Mouse (Mus musculus) 3T3-L1 (cell line): ENCODE results near the gene Uqcc3.
A peak's percentile ranks its signal among the peaks of the same experiment; 100 is the strongest.
"Not testable (repeated sequence)": the region's sequence is repeated elsewhere in the genome, so short reads cannot be mapped to it uniquely, and the experiment has no call there.

Experiments used
- DNase-seq: peaks from one replicate; pipeline ENCODE4 v3.0.0-alpha.2; 2015; ENCODE audit warnings: low read depth, low spot score

Gene Uqcc3

DNA sequence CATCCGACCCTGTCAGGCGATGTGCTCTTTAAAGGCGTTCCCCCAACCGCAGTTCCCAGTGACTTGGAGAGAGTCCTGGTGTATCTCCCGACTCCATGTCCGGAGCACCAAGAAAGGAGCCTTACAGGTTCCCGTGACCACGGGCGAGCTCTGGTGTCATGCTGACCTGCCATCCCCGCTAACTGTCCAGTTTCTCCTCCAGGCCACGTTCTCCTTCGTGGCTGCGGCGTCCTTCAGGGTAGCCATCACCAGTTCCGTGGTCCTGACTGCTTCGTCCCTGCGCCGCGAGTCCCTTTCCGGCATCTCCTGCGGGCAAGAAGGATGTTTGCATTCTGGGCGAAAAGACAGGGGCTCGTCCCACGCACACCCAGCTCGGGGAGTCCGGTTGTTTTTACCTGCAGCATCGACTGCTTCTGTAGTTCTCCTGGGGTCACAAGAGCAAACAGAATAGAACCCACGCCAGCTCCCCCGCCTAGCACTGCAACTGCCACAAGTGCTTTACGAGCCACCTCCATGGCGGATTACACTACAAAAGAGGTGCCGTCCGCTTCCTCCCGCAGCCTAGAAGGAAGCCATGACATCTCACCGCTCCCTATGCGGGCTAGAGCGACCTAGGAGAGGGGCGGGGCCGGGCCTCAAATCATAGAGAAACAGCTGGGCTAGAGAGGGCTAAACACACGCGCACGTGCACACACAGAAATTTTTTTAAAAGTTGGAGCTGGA is at the start of gene Uqcc3:
Gene Uqcc3, minus strand, starts transcription at position 613 of the 723 bp plus-strand sequence.
- DNase-seq, result peak; percentile 94

DNA sequence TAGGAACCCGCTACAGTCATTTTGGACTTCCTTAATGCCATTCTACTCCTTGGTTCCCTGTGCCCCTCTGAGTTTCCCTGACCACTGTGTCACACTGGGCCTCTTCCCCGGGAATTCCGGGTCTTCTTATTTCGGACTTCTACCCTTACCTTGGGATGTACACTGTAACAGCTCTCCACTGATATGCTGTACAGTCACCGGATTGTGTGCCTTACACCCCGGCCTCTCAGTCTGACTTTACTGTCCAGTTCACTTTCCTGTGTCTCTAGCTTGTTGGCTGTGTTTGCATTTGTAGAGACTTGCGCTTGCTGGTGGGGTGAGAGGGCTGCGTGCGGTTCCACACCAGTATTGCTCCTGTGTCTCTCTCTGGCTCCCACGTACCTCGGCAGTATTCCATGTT is 49.4 kb upstream of the Uqcc3 start:
- DNase-seq, result peak; percentile 55

DNA sequence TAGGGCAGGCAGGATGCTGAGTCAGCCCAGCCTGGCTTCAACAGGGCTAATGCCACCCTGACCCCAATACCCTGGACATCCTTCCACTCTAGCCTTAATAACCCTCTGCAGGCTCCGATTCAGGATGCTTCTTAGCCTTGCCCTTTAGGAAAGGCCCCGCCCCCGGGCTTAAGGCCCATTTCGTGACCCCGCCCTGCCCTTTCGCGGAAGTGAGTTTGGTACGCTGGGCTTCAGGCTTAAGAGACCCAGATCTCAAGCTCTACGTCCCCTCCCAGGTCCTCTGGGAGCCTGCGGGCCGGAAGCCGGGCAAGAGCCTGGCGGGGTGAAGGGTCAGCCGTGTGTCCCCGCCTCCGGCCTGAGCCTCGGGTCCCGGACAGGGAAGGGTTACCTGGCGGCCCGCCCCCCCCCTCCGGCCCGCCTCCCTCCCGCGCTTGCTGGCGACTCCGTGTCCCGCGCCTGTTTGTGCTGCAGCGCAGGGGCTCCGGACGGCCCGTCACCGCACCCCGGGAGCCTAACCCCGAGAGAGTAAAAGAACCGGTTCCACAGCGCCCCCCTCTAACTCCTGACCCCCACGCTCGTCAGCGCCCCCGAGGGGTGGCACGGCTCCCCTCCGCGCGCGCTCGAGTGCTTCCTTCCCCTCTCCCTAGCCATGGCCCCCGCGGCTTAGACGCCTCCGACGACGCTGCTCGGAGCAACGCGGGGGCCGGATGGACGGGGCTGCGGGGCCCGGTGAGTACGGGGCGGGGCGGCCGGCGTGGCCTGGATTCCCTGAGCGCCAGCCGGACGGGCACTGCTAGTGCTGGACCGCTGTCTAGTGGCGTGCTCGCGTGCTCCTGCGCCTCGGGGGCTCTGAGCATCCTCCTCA is 48.7 kb upstream of the Uqcc3 start, which contains the start of the genes Rom1 and Eml3:
Gene Rom1, minus strand, starts transcription at position 133 of the 865 bp plus-strand sequence.
Gene Eml3, plus strand, starts transcription at position 329 of the 865 bp plus-strand sequence.
- DNase-seq, result peak; percentile 85

DNA sequence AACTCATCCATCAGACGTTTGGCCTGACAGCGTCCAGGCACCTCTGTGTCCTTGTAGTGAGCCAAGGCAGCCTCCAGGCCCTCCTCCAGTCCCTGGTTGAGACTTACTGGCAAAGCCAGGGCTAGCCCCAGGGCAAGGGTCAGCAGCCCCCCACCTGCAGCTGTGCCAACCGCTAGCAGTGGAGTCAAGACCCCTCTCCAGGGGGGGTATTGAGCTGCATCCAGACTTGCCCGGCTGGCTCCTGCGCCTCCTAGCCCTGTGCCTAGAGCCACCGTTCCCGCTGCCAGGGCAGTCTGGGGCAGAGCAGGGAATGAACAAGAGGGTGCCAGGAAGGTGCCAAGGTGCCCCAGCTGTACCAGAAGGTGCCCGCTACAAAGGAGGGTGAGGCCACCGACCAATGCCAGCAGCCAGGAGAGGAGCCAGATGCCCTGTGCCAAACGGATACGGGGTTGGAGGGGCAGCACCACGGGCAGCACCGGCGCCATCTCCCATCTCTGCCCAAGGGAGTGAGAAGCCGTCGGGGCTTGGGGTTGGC is 48.0 kb upstream of the Uqcc3 start:
- no peak for DNase-seq

DNA sequence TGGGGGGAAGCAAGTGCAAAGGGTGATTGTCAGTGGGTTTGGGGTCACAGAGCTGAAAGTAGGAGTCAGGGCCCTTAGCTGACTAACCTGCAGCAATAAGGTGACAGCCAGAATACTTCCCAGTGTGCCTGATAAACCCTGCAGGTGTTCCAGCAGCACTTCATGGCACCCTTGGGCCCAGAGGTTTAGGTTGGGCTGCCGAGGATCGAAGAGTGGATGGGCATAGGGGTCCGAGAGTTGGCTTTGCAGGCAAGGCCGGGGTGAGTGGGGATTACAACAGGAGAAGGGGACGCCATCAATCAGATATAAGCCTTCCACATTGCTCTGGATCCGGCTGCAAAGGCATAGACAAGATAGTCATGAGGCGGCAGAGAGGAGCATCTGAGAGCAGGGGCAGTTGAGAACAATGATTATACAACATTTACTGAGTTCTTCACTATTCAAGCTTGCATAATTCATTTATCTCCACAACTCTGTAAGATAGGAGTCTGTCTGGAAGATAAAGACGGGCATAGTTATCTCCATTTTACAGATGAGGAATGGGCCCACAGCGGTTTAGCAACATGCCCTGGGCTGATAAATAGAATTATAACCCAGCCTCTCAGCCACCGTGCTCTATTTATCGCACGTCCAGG is 47.3 kb upstream of the Uqcc3 start:
- DNase-seq, result no peak

DNA sequence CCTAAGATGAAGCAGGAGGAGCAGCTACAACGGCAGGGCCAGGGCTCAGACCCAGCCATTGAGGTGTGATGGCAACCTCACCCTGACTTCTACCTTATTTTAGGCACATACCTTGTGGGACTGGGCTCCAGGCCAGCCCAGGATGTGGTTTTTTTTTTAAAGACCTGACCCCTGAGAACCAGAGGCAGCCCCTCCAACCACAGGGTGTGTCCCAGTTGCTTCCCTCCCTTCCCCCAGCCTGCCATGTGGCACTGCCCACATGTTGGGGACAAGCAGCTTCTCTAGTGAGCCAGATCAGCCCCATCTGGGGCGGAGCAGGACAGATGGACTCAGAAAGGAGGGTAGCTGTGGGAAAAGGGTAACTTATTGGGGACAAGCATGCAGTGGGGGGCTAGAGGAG is 46.0 kb upstream of the Uqcc3 start:
- DNase-seq, result no peak

DNA sequence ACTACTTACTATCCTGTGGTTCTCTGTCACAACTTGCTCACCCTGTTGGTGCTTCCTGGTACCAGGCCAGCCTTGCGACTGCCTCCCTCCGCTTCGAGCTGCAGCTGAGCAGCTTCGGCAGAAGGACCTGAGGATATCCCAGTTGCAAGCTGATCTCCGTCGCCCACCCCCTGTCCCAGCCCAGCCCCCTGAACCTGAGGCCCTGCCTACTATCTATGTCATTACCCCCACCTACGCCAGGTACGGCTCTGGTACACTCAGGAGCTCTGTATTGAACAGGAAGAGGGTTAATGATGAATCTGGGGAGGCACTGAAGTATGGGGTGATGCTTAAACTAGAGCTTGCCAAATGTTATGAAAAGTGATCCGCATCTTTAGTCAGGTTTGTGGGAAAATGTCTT is 41.0 kb upstream of the Uqcc3 start:
- DNase-seq, result no peak

DNA sequence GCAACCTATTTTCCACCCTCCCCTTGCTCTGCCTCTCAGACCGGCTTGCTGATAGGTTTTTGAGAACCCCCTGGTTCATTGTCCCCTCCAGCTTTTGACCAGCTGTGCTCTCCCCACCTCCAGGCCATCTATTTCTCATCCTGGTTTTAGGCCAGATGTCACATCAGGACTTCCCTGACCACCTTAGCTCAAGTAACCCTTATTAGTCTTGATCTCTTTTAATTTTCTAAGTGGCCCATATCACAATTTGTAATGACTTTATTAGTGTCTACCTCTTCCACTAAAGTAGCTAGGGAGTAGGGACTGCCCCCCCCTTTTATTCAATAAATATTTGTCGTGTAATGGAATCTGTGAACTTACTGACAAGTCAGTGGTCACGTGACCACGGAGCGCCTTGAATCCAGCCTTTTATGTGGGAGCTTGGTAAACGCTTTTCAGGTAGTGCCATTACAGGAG is 40.1 kb upstream of the Uqcc3 start:
- DNase-seq, result peak; percentile 80

DNA sequence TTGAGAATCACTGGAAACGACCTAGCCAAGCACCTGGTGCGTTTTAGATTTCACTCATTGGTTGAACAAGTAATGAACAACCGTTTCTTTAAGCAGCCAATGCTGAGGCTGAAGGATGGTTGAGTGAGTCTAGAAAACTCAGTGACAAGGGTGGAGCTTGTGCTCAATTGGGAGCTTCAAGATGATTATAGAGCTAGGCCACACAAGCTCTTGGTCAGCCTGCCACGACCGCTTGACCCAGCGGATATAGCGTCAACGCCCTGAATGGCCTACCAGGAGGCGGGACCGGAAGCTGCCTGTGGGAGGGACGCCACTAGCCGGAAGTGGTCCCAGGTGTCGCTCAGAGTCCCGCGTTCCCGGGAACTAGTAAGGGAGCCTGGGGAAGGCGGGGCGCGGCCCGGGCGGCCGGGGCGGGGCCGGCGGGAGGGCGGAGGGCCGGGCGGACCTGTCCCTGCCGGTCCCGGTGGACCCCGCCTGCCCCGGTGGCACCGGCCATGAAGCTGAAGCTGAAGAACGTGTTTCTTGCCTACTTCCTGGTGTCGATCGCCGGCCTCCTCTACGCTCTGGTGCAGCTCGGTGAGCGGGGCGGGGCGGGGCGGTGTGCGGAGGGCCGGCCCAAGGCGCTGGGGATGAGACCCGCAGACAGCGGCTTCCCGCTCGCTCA is 39.5 kb upstream of the Uqcc3 start, which contains the start of gene B3gat3:
Gene B3gat3, plus strand, starts transcription at position 302 of the 664 bp plus-strand sequence.
- DNase-seq, result peak; percentile 98

DNA sequence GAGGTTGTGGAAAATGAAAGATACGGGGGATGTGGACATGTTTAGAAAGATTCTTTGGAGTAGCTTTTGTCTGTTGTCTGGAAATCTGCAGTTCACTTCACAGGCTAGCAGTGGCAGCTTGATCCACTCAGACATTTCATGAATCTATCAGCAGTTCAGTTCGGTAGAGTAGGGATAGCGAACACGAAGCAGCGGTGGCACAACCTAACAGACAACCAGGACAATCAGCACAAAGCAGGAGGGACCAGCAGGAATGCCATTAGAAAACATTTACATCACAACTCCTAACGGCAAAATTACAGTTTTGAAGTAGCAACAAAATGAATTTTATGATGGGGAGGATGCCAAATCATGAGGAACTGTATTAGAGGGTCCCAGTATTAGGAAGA is 39.0 kb upstream of the Uqcc3 start:
- peak; percentile 17 for DNase-seq

DNA sequence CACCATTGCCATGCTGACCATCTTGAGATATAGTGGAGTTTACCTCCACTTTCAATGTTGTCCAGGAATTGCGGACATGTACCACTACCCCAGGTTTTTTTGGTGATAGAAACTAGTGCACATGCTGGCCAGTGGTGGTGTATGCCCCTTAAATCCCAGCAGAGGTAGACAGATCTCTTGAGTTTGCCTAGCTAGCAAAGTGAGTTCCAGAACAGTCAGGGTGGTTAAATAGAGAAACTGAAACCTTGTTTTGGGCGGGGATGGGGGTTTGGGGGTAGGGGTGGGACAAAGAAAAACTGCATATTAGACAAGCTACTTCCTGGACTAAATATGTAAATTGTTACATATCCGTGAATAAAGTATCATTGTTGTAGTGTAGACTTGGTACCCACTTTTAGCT is 38.3 kb upstream of the Uqcc3 start:
- DNase-seq, result no peak

DNA sequence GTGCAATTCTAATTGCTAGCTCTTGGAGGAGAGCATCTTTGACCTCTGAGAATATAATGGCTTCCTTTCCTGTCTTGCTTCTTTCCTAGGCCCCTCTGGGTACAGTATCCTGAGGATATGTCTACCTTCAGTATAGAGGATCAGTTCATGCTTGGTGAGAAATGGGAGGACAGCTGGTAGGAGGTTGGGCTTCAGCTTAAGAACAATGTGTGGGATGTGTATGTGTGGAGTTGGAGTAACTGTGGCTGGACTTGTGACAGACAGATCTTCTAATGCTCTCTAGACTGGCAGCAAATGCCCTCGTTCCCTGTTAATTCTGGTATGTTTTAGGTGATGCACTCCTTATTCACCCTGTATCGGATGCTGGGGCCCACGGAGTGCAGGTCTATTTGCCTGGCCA is 33.5 kb upstream of the Uqcc3 start:
- DNase-seq, result no peak

DNA sequence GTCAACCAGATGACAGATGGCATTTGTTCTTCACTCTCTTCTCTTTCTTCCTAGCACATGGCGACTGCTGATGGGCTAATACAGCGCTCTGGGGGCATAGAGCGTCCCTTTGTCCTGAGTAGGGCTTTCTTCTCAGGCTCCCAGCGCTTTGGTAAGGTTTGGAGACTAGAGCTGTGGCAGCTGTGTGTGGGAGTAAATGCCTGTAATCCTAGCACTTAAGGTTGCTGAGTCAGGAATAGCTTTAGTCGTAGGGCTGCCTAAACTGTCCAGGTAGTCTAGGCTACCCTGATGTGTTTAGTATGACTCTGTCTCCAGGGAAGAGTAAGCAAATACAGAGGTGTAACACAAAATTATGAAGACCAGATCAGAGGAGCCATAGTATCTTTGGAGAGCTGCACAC is 31.1 kb upstream of the Uqcc3 start:
- no peak for DNase-seq

DNA sequence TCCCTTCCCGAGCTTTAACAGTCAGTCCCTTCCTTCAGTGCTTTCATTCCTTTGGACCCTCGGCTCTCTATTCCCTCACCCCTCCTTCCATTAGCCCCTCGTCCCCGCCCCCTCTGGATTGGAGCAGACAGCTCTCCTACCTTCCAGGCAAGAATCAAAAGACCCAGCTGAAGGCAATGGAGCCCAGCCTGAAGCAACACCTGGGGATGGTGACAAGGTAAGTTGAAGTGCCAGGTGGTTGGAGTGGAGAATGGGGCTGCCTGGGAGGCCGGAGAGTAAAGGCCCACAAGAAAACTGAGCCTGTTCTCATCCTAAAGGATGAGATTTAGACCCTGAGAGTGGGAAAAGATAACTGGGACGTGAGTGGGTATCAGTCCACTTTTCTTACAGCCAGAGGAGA is 27.8 kb upstream of the Uqcc3 start:
- no peak for DNase-seq

DNA sequence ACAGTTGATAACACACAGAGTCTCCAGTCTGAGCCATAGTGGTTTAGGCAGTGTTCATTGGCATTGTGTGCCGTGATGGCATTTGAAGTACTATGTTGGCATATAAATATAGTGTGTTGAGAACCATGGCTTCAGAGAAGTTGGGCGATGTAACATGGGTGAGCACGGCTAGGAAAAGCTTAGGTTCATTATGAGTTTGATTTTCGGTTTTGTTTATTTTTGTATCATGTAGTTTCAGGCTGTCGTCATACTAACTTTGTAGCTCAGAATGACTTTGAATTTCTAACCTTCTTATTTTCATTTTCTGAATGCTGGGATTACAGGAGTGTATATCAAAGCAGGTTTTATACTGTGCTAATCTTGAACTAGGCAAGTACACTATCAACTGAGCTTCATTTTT is 22.7 kb upstream of the Uqcc3 start:
- DNase-seq, result no peak

DNA sequence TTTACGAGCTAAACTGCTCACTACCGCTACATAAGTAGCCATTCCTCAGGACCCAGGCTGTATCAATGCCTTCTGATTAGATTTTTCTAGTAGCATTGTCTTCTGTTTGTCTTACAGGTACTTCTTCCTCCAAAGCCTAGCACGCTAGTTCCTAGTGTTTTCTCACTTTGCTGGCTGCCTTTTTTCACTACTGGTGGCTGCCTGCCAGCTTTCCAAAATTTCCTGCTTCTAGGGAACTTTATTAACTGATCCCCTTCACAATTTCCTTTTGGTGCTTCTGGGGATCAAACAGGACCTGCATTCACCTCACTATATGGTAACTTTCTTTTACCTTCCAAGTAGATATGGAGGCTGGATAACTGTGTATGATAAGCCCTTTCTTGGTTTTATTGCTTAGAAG is 18.4 kb upstream of the Uqcc3 start:
- DNase-seq, result peak; percentile 24

DNA sequence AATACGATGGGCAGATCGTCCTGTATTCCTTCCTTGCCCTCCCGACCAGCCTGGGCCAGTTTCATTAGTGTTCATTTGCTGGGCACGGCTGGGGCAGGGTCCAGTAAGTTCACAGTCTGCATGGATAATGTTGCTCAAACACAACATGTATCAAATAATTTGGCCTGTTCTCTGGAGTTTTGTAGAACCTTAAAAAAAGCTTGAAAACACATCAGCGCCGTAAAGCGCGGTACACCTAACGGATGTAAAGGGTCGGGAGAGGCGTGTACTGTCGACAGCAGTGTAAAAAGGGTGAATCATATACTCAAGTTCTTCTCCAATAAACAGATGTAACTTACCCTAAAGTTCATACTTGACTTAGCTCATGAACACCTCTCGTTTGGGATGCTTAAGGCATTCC is 17.9 kb upstream of the Uqcc3 start:
- peak; percentile 68 for DNase-seq

DNA sequence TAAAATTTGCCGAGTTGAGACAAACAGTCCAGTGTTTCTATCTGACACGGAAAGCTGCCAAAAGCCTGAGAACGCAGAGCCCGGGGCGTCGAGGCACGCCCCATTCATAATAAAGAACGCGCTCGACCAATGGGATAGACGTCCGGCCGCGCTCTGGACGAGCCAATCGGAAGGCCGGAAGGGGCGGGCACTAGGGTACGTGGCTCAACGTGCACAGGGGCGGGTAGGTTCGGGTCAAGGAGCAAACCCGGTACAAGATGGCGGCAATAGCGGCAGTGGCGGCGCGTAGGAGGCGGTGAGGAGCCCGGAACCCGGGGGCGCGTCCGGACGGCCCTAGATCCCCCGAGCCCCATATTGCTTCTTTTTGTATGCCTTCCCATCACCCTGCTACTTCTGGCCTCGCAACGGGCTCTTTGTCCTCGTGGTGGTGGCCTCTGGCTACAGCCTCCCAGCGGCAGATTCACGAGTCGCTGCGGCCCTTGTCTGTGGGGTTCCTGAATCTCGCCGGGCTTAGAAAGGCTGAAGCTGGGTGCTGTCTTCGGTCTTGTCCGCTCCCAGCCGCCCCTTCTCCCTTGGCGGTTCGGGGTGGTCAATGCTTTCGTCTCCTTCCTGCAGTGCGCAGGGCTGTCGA is 17.3 kb upstream of the Uqcc3 start, which contains the start of gene Ganab:
Gene Ganab, plus strand, starts transcription at position 207 of the 631 bp plus-strand sequence.
- DNase-seq, result peak; percentile 99

DNA sequence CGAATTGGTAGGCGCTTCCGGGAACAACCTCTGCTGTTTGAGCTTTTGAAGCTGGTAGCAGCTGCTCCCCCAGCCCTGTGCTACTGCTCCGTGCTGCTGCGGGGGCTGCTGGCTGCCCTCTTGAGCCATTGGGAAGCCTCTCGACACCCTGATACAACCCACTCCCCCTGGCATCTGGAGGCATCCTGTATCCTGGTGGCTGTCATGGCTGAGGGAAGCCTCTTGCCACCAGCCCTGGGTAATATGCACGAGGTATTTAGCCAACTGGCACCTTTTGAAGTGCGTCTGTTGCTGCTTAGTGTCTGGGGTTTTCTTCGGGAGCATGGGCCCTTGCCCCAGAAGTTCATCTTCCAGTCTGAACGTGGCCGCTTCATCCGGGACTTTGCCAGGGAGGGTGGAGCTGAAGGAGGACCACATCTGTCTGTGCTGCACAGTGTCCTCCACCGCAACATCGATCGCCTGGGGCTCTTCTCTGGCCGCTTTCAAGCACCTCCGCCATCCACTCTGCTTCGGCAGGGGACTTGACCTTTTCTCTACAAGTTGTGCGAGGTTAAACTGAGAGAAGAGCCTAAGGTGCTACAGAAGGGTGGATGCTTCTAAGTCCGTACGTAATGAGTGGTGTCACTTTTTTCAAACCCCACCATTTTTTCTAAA is 16.6 kb upstream of the Uqcc3 start:
- peak; percentile 82 for DNase-seq

DNA sequence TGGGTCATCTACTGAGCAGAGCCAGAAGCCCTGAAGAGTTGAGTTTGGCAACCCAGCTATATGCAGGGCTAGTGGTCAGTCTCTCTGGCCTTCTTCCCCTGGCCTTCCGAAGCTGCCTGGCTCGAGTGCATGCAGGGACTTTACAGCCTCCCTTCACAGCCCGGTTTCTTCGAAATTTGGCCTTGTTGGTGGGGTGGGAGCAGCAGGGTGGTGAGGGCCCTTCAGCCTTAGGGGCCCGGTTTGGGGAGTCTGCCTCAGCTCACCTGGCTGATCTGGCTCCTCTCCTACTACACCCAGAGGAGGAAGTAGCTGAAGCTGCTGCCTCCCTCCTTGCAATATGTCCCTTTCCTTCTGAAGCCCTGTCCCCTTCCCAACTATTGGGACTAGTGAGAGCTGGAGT is 15.5 kb upstream of the Uqcc3 start:
- DNase-seq, result not testable (repeated sequence)
